Mouse (Mus musculus) spleen, embryonic (tissue): ENCODE measurements around the gene Sertad3.

Experiments
- CTCF ChIA-PET: fragments of 350-600 bp; sonication (Branson Sonifier 250); formaldehyde crosslinking; loops from one replicate; lab custom pipeline; 2022; lab: Charles Lee

The Sertad3 gene

GRCm38 (mm10) chr7:27459640-27460039 is 13.9 kb upstream of the Sertad3 start:
- CTCF ChIA-PET = interaction anchor here (0.6 kb wide), 1 partner anchor 11 kb away, joined by 41 read pairs; no protein-coding TSS in a partner anchor

- CTCF ChIA-PET = interaction anchor here (0.6 kb wide), 1 partner anchor 11 kb away, joined by 41 read pairs; no protein-coding TSS in a partner anchor
Measured at GRCm38 (mm10) chr7:27460477-27460876, 13.1 kb upstream of the Sertad3 start.

- CTCF ChIA-PET = no interaction called here
Measured at GRCm38 (mm10) chr7:27467648-27468047, 5.9 kb upstream of the Sertad3 start.

GRCm38 (mm10) chr7:27471390-27472120 is 2.0 kb upstream of the Sertad3 start:
- CTCF ChIA-PET = interaction anchor here (0.6 to 0.9 kb wide), 3 partner anchors 12 to 1762 kb away, joined by 3 to 41 read pairs (median 4); no protein-coding TSS in a partner anchor

GRCm38 (mm10) chr7:27472596-27472995 is 972 bp upstream of the Sertad3 start:
- CTCF ChIA-PET = interaction anchor here (0.6 to 1.3 kb wide), 5 partner anchors 15 to 39 kb away, joined by 3 to 11 read pairs (median 5); no protein-coding TSS in a partner anchor

- CTCF ChIA-PET = no interaction called here
Measured at GRCm38 (mm10) chr7:27473835-27474489, 394 bp downstream of the Sertad3 start.

GRCm38 (mm10) chr7:27474490-27474954 is 954 bp downstream of the Sertad3 start:
- CTCF ChIA-PET = interaction anchor here (0.6 kb wide), 1 partner anchor 110 kb away, joined by 5 read pairs; no protein-coding TSS in a partner anchor

GRCm38 (mm10) chr7:27475596-27475995 is 2.0 kb downstream of the Sertad3 start:
- CTCF ChIA-PET = interaction anchor here (0.8 kb wide), 1 partner anchor 13 kb away, joined by 4 read pairs; no protein-coding TSS in a partner anchor

- CTCF ChIA-PET = interaction anchor here (0.6 to 0.8 kb wide), 2 partner anchors 13 to 33 kb away, joined by 3 to 4 read pairs; no protein-coding TSS in a partner anchor
Measured at GRCm38 (mm10) chr7:27476098-27476635, 2.6 kb downstream of the Sertad3 start.

- CTCF ChIA-PET = interaction anchor here (0.6 to 0.7 kb wide), 2 partner anchors 9 to 41 kb away, joined by 3 to 4 read pairs; no protein-coding TSS in a partner anchor
Measured at GRCm38 (mm10) chr7:27478561-27478960, 5.0 kb downstream of the Sertad3 start.

- CTCF ChIA-PET = no interaction called here
Measured at GRCm38 (mm10) chr7:27479750-27480149, 6.2 kb downstream of the Sertad3 start.

- CTCF ChIA-PET = no interaction called here
Measured at GRCm38 (mm10) chr7:27480506-27480905, 6.9 kb downstream of the Sertad3 start.

GRCm38 (mm10) chr7:27480927-27481626 is 7.5 kb downstream of the Sertad3 start:
- CTCF ChIA-PET = no interaction called here

GRCm38 (mm10) chr7:27481627-27481969 is 8.0 kb downstream of the Sertad3 start:
- CTCF ChIA-PET = no interaction called here

- CTCF ChIA-PET = no interaction called here
Measured at GRCm38 (mm10) chr7:27483860-27484259, 10.3 kb downstream of the Sertad3 start.

GRCm38 (mm10) chr7:27486102-27486769 is 12.7 kb downstream of the Sertad3 start:
- CTCF ChIA-PET = interaction anchor here (0.7 kb wide), 1 partner anchor 43 kb away, joined by 13 read pairs; no protein-coding TSS in a partner anchor

GRCm38 (mm10) chr7:27486770-27487697 is 13.5 kb downstream of the Sertad3 start, which contains the start of gene Sertad1:
Sertad1 (plus strand) TSS chr7:27486910.
- CTCF ChIA-PET = interaction anchor here (0.7 to 1.6 kb wide), 2 partner anchors 14 to 44 kb away, joined by 5 to 13 read pairs; no protein-coding TSS in a partner anchor

GRCm38 (mm10) chr7:27487740-27488268 is 14.2 kb downstream of the Sertad3 start:
- CTCF ChIA-PET = interaction anchor here (0.6 to 1.6 kb wide), 2 partner anchors 10 to 15 kb away, joined by 4 to 5 read pairs; no protein-coding TSS in a partner anchor
